Mouse (Mus musculus): ENCODE measurements around the gene Angpt4. TPM values are rescaled to one million over a fixed set of nuclear protein-coding genes. Genes with fewer than 3 reads are reported as not detected.
A peak's percentile ranks its signal among the peaks of the same experiment; 100 is the strongest.

The Angpt4 gene
- total RNA-seq, 2 experiments from 2014 or later: 0.10 TPM; not detected in 1

GRCm38 (mm10) chr2:151978494-151978893 lies 67.5 kb downstream of the Angpt4 start:
- no peak for DNase-seq
- intact Hi-C loops (cut with DNase I): no loop called here

- DNase-seq: peak; percentile 92 to 94
- intact Hi-C loops (cut with DNase I): no loop called here
These were observed 68.7 kb downstream of the Angpt4 start, which contains the start of gene Fam110a for GRCm38 (mm10) chr2:151979470-151980354. Gene Fam110a, minus strand, starts transcription at chr2:151980219.

GRCm38 (mm10) chr2:151980355-151980693 lies 69.3 kb downstream of the Angpt4 start:
- intact Hi-C loops (cut with DNase I): no loop called here
- no peak for DNase-seq

GRCm38 (mm10) chr2:151981268-151981667 lies 70.3 kb downstream of the Angpt4 start:
- intact Hi-C loops (cut with DNase I): no loop called here
- no peak for DNase-seq

- no peak for DNase-seq
- intact Hi-C loops (cut with DNase I): no loop called here
These were observed 71.5 kb downstream of the Angpt4 start for GRCm38 (mm10) chr2:151982476-151982875.

GRCm38 (mm10) chr2:151984019-151984418 lies 73.0 kb downstream of the Angpt4 start:
- intact Hi-C loops (cut with DNase I): no loop called here
- no peak for DNase-seq

GRCm38 (mm10) chr2:151985426-151986172 lies 74.6 kb downstream of the Angpt4 start:
- intact Hi-C loops (cut with DNase I): no loop called here
- no peak for DNase-seq

- DNase-seq: no peak
- intact Hi-C loops (cut with DNase I): no loop called here
These were observed 75.9 kb downstream of the Angpt4 start for GRCm38 (mm10) chr2:151986958-151987357.

- no peak for DNase-seq
- intact Hi-C loops (cut with DNase I): no loop called here
These were observed 78.0 kb downstream of the Angpt4 start for GRCm38 (mm10) chr2:151988978-151989377.

- intact Hi-C loops (cut with DNase I): no loop called here
- DNase-seq: no peak
These were observed 80.0 kb downstream of the Angpt4 start for GRCm38 (mm10) chr2:151990985-151991394.

GRCm38 (mm10) chr2:151991446-151991845 lies 80.4 kb downstream of the Angpt4 start:
- no peak for DNase-seq
- intact Hi-C loops (cut with DNase I): no loop called here

- peak; percentile 81 to 86 for DNase-seq
- intact Hi-C loops (cut with DNase I): loop anchor here (1.0 kb wide), 2 partner anchors 53 to 118 kb away; no protein-coding TSS in a partner anchor
These were observed 83.5 kb downstream of the Angpt4 start for GRCm38 (mm10) chr2:151994350-151995122.

Small RNAs within 50 kb of the gene (microRNA-seq; reads per million reads assigned to microRNA genes)
- 0 to 0.54 reads per million in 2 experiments for gene Mir1953

Other genes starting within 250 kb of the Angpt4 start
- gene Rad21l, start 242.7 kb upstream of the Angpt4 start, total RNA-seq (2021): not detected
- gene Tmem74b, start 209.2 kb upstream of the Angpt4 start, total RNA-seq (2021): 1 to 10 TPM; 4.1 to 4.5 TPM
- 10 to 100 TPM; 25.7 to 26.3 TPM for gene Psmf1, start 167.0 kb upstream of the Angpt4 start, total RNA-seq (2021)
- gene Rspo4, start 68.3 kb upstream of the Angpt4 start, total RNA-seq (2021): not detected
- gene Fam110a, start 69.0 kb downstream of the Angpt4 start, total RNA-seq (2021): 1 to 10 TPM; 5.2 to 5.6 TPM
- gene Slc52a3, start 85.3 kb downstream of the Angpt4 start, total RNA-seq (2021): 1 to 10 TPM; 1.8 to 2.0 TPM
- not detected for gene Scrt2, start 170.3 kb downstream of the Angpt4 start, total RNA-seq (2021)
- gene Srxn1, start 194.3 kb downstream of the Angpt4 start, total RNA-seq (2021): 10 to 100 TPM in 1 of 2 experiments, 1 to 10 TPM in 1; 9.8 to 11.9 TPM
- 10 to 100 TPM; 40.0 to 43.0 TPM for gene Tcf15, start 232.4 kb downstream of the Angpt4 start, total RNA-seq (2021)